Mouse (Mus musculus) forebrain, embryonic 14.5 days (tissue): ENCODE data around the gene Pcx. TPM values are rescaled to one million over a fixed set of nuclear protein-coding genes. Genes with fewer than 3 reads are reported as not detected.

ENCODE experiments used
- ATAC-seq: fragments of 200-750 bp; cut with Nextera tagmentation; 2 replicates; pipeline ENCODE4 v1.8.0; 2017; ENCODE audit warnings: mild to moderate bottlenecking, moderate library complexity
- DNase-seq: peaks from one replicate; pipeline ENCODE4 v3.0.0-alpha.2; 2015; ENCODE audit warnings: low spot score
- H3K27ac ChIP-seq: fragments of 300-500 bp; sonication (generic); 2 replicates; pipeline ENCODE4 v1.5.1; 2014; ENCODE audit warnings: low read depth, mild to moderate bottlenecking, control low read depth, low read length, moderate library complexity
- H3K27me3 ChIP-seq: fragments of 300-500 bp; sonication (generic); replicated peaks from 2 replicates; pipeline ENCODE4 v1.6.1; 2014; ENCODE audit warnings: low read length, control low read depth, mixed read lengths; ENCODE audit not compliant: control insufficient read depth, insufficient read depth
- H3K36me3 ChIP-seq: fragments of 300-500 bp; sonication (generic); 2 replicates; pipeline ENCODE4 v1.6.1; 2014; ENCODE audit warnings: low read length, control low read depth; ENCODE audit not compliant: control insufficient read depth, insufficient read depth
- H3K4me1 ChIP-seq: fragments of 300-500 bp; sonication (generic); 2 replicates; pipeline ENCODE4 v1.6.1; 2014; ENCODE audit warnings: antibody characterized with exemption, low read length, control low read depth; ENCODE audit not compliant: control insufficient read depth, insufficient read depth
- H3K4me2 ChIP-seq: fragments of 300-500 bp; sonication (generic); 2 replicates; pipeline ENCODE4 v1.6.1; 2014; ENCODE audit warnings: mild to moderate bottlenecking, control low read depth, low read length
- H3K4me3 ChIP-seq: fragments of 300-500 bp; sonication (generic); 2 replicates; pipeline ENCODE4 v1.5.1; 2014; ENCODE audit warnings: low read depth, low read length, control low read depth
- H3K9ac ChIP-seq: fragments of 300-500 bp; sonication (generic); 2 replicates; pipeline ENCODE4 v1.6.1; 2014; ENCODE audit warnings: mild to moderate bottlenecking, low read length, control low read depth, moderate library complexity
- H3K9me3 ChIP-seq: fragments of 300-500 bp; sonication (generic); replicated peaks from 2 replicates; pipeline ENCODE4 v1.6.1; 2016; ENCODE audit warnings: low read length, control low read depth, mixed read lengths; ENCODE audit not compliant: control insufficient read depth
- WGBS: fragments of 180-500 bp; shearing (Covaris S2); extraction: QIAGEN DNeasy Blood & Tissue Kit; methylation state at CpG from one replicate; pipeline ENCODE4 v1.1.7; 2014; 5-methylcytosine and 5-hydroxymethylcytosine counted together
- polyA plus RNA-seq: library from polyadenylated mRNA; unstranded; fragments of >200 nt; fragmentation: Nextera tagmentation; extraction: Ambion mirVana; gene quantifications from 2 replicates; pipeline ENCODE4 v1.2.1, GENCODE M21; 2014

The Pcx gene
- polyA plus RNA-seq, 1 experiment from 2014 or later = 14.8 TPM

- WGBS = 98% methylated on average over 9 of the region's 9 CpGs
- ATAC-seq (no peak), DNase-seq (no peak)
- peaks cover 35% of the 10 kb centered on the region for H3K36me3 ChIP-seq
- H3K9me3 ChIP-seq = no peaks in the 10 kb centered on the region
- no peak overlapping the region for H3K4me2 ChIP-seq
- H3K27me3 ChIP-seq = no peaks in the 10 kb centered on the region
- no peak overlapping the region for H3K4me3 ChIP-seq
- H3K4me1 ChIP-seq = peaks cover 6% of the 10 kb centered on the region
- no peak overlapping the region for H3K27ac ChIP-seq
- no peak overlapping the region for H3K9ac ChIP-seq
Observed at GRCm38 (mm10) chr19:4623419-4623818, 113.1 kb downstream of the Pcx start.

DNA sequence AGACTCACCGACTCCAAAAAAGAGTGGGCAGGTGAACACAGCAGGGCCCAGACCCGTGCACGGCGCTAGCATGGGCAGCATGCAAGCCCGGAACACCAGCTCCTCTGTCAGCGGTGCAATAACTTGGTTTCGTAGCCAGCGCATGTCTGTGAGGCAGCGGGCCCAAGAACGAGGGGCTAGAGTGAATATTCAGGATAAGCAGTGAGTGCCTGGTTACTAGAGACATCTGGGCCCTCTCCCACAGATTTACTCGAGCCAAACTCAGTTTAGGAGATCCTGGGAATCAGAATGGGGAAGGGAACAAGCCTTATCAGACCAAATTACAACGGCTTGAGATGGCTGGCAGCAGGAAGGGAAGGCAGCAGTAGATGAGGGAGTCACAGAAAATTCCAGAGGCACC is 113.7 kb downstream of the Pcx start:
- DNase-seq (no peak), ATAC-seq (no peak)
- 92% methylated on average over 12 of the region's 12 CpGs for WGBS
- no peak overlapping the region for H3K4me2 ChIP-seq
- no peak overlapping the region for H3K27ac ChIP-seq
- H3K9ac ChIP-seq = no peak overlapping the region
- H3K36me3 ChIP-seq = peaks cover 35% of the 10 kb centered on the region
- no peaks in the 10 kb centered on the region for H3K27me3 ChIP-seq
- H3K4me1 ChIP-seq = peaks cover 6% of the 10 kb centered on the region
- H3K4me3 ChIP-seq = no peak overlapping the region
- no peaks in the 10 kb centered on the region for H3K9me3 ChIP-seq

DNA sequence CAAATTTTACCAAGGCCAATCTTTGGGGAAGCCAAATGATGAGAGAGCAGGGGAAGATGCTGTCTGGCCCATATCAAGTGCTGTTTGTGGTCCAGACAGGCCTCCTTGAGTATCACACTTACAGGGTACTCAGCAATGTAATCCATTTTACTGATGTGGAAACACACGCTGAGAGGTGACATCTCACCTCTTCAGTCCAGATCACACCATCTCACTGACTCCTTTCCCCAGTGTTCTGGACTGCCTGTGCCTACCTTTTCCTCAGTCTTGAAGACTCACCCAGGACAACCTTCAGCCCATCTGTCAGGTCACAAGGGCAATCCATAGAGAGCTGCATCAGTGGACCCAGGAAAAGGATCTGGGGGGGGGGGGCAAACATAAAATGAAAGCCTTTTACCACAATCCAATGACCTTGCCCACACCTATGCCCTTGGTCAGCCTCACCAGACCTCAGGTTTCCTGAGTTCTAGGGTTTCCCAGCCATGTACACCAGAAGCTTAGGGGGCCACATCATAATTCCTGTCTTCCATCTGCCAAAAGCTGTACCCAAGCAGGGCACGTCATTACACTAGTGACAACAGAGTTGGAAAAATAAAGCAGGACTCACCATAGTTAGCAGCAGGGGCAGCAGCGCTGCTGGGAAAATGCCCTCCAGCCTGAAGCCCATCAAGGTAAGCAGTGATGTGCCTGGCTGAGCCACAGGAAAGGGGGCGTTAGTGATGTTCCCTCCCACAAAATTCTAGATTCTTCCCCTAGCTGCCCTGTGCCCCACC is 114.3 kb downstream of the Pcx start:
- H3K27me3 ChIP-seq = no peaks in the 10 kb centered on the region
- peaks cover 6% of the 10 kb centered on the region for H3K4me1 ChIP-seq
- peaks cover 35% of the 10 kb centered on the region for H3K36me3 ChIP-seq
- ATAC-seq (no peak), DNase-seq (no peak)
- 31% methylated on average over 4 of the region's 4 CpGs for WGBS
- H3K4me3 ChIP-seq = peak overlapping the region; percentile 86
- peak overlapping the region; percentile 92 for H3K9ac ChIP-seq
- H3K4me2 ChIP-seq = peak overlapping the region; percentile 91
- H3K9me3 ChIP-seq = no peaks in the 10 kb centered on the region
- peak overlapping the region; percentile 82; the same call in 1 of the 2 replicates for H3K27ac ChIP-seq

GRCm38 (mm10) chr19:4625179-4625828 is 115.0 kb downstream of the Pcx start, which contains the start of gene Rce1:
TSS of gene Rce1 (minus strand) at chr19:4625641.
- Histone ChIP-seq H3K9me3 (no peaks in the 10 kb centered on the region), H3K4me1 (peaks cover 6% of the 10 kb centered on the region), H3K36me3 (peaks cover 35% of the 10 kb centered on the region), H3K4me3 (peak within 1 kb of the TSS; percentile 86), H3K4me2 (peak within 1 kb of the TSS; percentile 91), H3K9ac (peak within 1 kb of the TSS; percentile 92), H3K27me3 (no peaks in the 10 kb centered on the region), H3K27ac (peak within 1 kb of the TSS; percentile 82)
- ATAC-seq (peak; percentile 94), DNase-seq (peak; percentile 95)
- WGBS = under 1% methylated on average over 61 of the region's 64 CpGs

DNA sequence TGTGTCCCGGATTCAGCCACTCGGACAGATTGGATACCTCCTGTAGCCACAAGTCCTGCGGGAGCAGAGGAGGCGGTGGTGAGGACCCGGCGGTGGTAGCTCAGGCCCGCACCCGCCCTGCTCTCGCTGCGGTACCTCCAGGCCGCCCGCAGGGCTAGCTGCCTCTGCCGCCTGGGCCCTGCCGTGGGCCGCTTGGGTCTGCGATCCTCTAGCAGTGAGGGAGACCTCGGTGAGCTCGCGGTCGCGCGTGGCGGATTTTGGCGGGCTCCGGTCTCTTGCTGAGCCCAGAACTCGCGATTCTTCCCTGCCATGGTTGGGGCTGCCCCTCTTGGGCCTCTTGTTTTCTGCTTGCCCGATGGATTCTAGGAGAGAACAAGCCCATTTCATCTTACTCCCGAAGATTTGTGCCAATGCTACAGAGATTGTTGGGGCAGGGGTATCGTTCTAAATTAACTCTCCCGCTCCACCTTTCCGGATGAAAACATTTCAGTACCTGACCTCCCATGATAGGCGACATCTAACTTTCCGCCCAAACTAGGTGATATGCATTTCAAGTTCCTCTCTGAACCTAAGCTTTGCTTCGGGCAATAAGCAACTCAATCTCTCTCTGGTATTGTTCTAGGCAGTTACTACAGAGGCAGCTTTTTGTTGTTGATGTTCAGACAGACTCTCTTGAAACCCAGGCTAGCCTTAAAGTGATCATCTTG is 115.7 kb downstream of the Pcx start:
- DNase-seq (no peak), ATAC-seq (peak; percentile 67)
- peak overlapping the region; percentile 92 for H3K9ac ChIP-seq
- WGBS = under 1% methylated on average over 35 of the region's 35 CpGs
- H3K4me2 ChIP-seq = peak overlapping the region; percentile 91
- no peaks in the 10 kb centered on the region for H3K27me3 ChIP-seq
- peak overlapping the region; percentile 86 for H3K4me3 ChIP-seq
- H3K36me3 ChIP-seq = peaks cover 29% of the 10 kb centered on the region
- H3K27ac ChIP-seq = peak overlapping the region; percentile 82
- H3K4me1 ChIP-seq = peaks cover 6% of the 10 kb centered on the region
- H3K9me3 ChIP-seq = no peaks in the 10 kb centered on the region

GRCm38 (mm10) chr19:4628819-4629218 is 118.5 kb downstream of the Pcx start:
- no peaks in the 10 kb centered on the region for H3K27me3 ChIP-seq
- H3K36me3 ChIP-seq = 0 out of 2 replicates have a peak, but pooled peaks cover 2% of the 10 kb centered on the region
- WGBS = 0% methylated on average over 1 of the region's 1 CpGs
- H3K27ac ChIP-seq = peak overlapping the region; percentile 15; the same call in 1 of the 2 replicates
- peak overlapping the region; percentile 17; the same call in 1 of the 2 replicates for H3K9ac ChIP-seq
- H3K4me3 ChIP-seq = no peak overlapping the region
- no peaks in the 10 kb centered on the region for H3K9me3 ChIP-seq
- no peak overlapping the region for H3K4me2 ChIP-seq
- ATAC-seq = peak; percentile 59; the same call in 1 of the 2 replicates
- peaks cover 6% of the 10 kb centered on the region for H3K4me1 ChIP-seq
- DNase-seq = peak; percentile 93

DNA sequence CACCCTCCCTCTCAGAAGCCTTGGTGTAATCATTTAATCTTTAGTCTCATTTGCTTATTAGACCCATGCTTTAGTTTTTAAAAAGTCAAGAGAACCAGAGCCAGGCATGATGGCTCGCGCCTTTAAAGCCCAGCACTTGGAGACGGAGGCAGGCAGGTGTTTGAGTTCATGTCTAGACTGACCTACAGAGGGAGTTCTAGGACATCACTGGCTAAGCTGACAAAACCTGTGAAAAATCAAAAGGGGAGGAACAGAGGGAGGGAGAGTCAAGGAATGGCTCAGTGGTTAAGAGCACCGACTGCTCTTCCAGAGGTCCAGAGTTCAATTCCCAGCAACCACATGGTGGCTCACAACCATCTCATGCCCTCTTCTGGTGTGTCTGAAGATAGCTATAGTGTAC is 125.7 kb downstream of the Pcx start:
- Histone ChIP-seq H3K27me3 (no peaks in the 10 kb centered on the region), H3K4me2 (no peak overlapping the region), H3K4me1 (no peaks in the 10 kb centered on the region), H3K9ac (no peak overlapping the region), H3K36me3 (no peaks in the 10 kb centered on the region), H3K27ac (no peak overlapping the region), H3K4me3 (no peak overlapping the region), H3K9me3 (no peaks in the 10 kb centered on the region)
- ATAC-seq (no peak), DNase-seq (no peak)
- WGBS = 73% methylated on average over 4 of the region's 4 CpGs

DNA sequence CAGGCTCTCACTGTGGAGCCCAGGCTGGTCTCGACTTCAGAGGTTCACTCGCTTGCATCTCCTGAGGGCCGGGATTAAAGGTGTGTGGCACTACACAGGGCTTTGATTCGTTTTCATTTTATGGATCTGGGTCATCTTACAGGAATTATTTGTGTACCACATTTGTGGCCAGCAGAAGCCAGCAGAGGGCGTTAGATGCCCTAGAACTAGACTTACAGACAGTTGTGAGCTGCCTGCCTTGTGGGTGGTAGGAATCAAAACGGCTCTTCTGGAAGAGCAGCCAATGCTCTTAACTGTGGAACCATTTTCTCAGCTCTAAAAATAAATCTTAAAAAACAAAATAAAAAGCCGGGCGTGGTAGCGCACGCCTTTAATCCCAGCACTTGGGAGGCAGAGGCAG is 134.0 kb downstream of the Pcx start:
- H3K4me1 ChIP-seq = no peaks in the 10 kb centered on the region
- no peaks in the 10 kb centered on the region for H3K36me3 ChIP-seq
- DNase-seq (peak; percentile 68), ATAC-seq (no peak)
- H3K9ac ChIP-seq = no peak overlapping the region
- H3K27me3 ChIP-seq = no peaks in the 10 kb centered on the region
- no peak overlapping the region for H3K27ac ChIP-seq
- WGBS = 45% methylated on average over 10 of the region's 10 CpGs
- H3K9me3 ChIP-seq = no peaks in the 10 kb centered on the region
- H3K4me3 ChIP-seq = no peak overlapping the region
- no peak overlapping the region for H3K4me2 ChIP-seq
